Comparison of ENCODE assay signal across 9 mouse cellular contexts in the genomic region with DNA sequence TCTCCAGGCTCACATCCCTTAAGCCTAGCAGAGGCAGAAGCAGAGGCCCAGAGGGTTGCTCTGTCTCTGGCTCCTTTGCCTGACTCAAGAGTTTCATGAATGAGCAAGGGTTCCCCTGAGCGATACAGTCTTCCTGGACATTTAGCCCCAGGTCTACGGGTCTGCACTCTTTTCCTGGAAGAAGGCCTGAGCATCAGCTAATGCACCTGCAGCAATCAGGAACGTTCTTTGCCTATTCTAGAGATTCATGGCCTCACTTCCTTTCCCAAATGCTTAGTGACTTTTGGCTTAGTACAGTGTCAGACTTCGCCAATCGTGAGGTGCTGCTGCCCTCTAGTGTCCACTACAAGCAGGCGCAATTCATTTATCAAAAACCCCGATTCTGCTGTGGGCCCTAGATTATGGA.
DNase-seq lines count a peak whose midpoint lies in the region; ATAC-seq and TF ChIP-seq lines count a peak whose summit lies in the region.
"Had no signal": no experiment of that assay in that cellular context is flagged by ENCODE, and none has a peak within 500 bp of the region (broad histone marks: within the 10 kb centered on the region; RNA-seq: fewer than 3 reads in every experiment).

No protein-coding gene starts in this region.

- H3K9me3 ChIP-seq in embryonic facial prominence, embryonic 11.5 days (replicated peaks; ENCODE audit: control insufficient read depth, low read length) = no peaks in the 10 kb centered on the region
- no peaks in the 10 kb centered on the region for H3K9me3 ChIP-seq in hindbrain, embryonic 12.5 days (replicated peaks)
- H3K9me3 ChIP-seq in midbrain, embryonic 10.5 days (replicated peaks) = no peaks in the 10 kb centered on the region; the same call in 1 of the 2 replicates
- H3K9me3 ChIP-seq: embryonic facial prominence, embryonic 12.5 days had no signal

- 0 out of 2 replicates have a peak, but pooled peaks have one; percentile 39 for ATAC-seq in embryonic facial prominence, embryonic 11.5 days (replicated peaks; ENCODE audit: insufficient number of reproducible peaks, low FRiP score, low TSS enrichment, low read depth)
- peak; percentile 61; the same call in 1 of the 2 replicates for ATAC-seq in hindbrain, embryonic 12.5 days (ENCODE audit: low FRiP score)

- no peaks in the 10 kb centered on the region for H3K4me1 ChIP-seq in embryonic facial prominence, embryonic 11.5 days (ENCODE audit: control insufficient read depth, insufficient read depth, low read length)
- no peaks in the 10 kb centered on the region for H3K4me1 ChIP-seq in hindbrain, embryonic 12.5 days
- H3K4me1 ChIP-seq in midbrain, embryonic 10.5 days = no peaks in the 10 kb centered on the region
- H3K4me1 ChIP-seq: embryonic facial prominence, embryonic 12.5 days had no signal

- peak; percentile 37 for DNase-seq in left cerebral cortex, adult 11 months (ENCODE audit: low spot score)
- DNase-seq in left cerebral cortex, adult 8-10 months (ENCODE audit: low spot score in 2 of 2) = no peak
- DNase-seq in adrenal gland, postnatal 14 days = peak; percentile 71
- peak; percentile 79 for DNase-seq in embryonic facial prominence, embryonic 11.5 days (ENCODE audit: low spot score)
- peak; percentile 40 to 51 for DNase-seq in left cerebral cortex, adult 2 months (ENCODE audit: extremely low spot score in 1 of 2, low spot score in 2 of 2)
- DNase-seq in midbrain, embryonic 10.5 days (ENCODE audit: low spot score) = peak; percentile 52
- peak; percentile 34 to 71 for DNase-seq in spleen, postnatal 4 days (ENCODE audit: low spot score in 2 of 2)

- H3K27me3 ChIP-seq in embryonic facial prominence, embryonic 11.5 days (ENCODE audit: control insufficient read depth, insufficient read depth, low read length) = no peaks in the 10 kb centered on the region
- H3K27me3 ChIP-seq in hindbrain, embryonic 12.5 days = no peaks in the 10 kb centered on the region
- H3K27me3 ChIP-seq in midbrain, embryonic 10.5 days (ENCODE audit: low read depth, poor library complexity, severe bottlenecking) = no peaks in the 10 kb centered on the region
- H3K27me3 ChIP-seq: embryonic facial prominence, embryonic 12.5 days had no signal

- TF ChIP-seq CTCF in left cerebral cortex, adult 2 months (IDR thresholded peaks at IDR 0.05) = peak; percentile 96

- H3K36me3 ChIP-seq in embryonic facial prominence, embryonic 11.5 days (replicated peaks; ENCODE audit: control insufficient read depth, insufficient read depth, low read depth, low read length) = no peaks in the 10 kb centered on the region; the same call in 1 of the 2 replicates
- peaks cover 14% of the 10 kb centered on the region; the same call in 1 of the 2 replicates for H3K36me3 ChIP-seq in hindbrain, embryonic 12.5 days
- peaks cover 10% of the 10 kb centered on the region for H3K36me3 ChIP-seq in midbrain, embryonic 10.5 days

- no peak overlapping the region for H3K4me3 ChIP-seq in embryonic facial prominence, embryonic 11.5 days (ENCODE audit: low read depth, low read length)
- H3K4me3 ChIP-seq in hindbrain, embryonic 12.5 days = no peak overlapping the region
- H3K4me3 ChIP-seq in left cerebral cortex, adult 2 months = no peak overlapping the region
- no peak overlapping the region for H3K4me3 ChIP-seq in midbrain, embryonic 10.5 days
- H3K4me3 ChIP-seq: embryonic facial prominence, embryonic 12.5 days had no signal

- intact Hi-C loops in left cerebral cortex, adult 2 months (cut with DNase I) = loop anchor here (2.0 to 10.0 kb wide), 3 partner anchors 95 to 543 kb away; a partner anchor contains a TSS

- H3K9ac ChIP-seq in embryonic facial prominence, embryonic 11.5 days (replicated peaks; ENCODE audit: low read length) = no peak overlapping the region
- no peak overlapping the region for H3K9ac ChIP-seq in hindbrain, embryonic 12.5 days
- H3K9ac ChIP-seq: embryonic facial prominence, embryonic 12.5 days had no signal

- H3K27ac ChIP-seq in embryonic facial prominence, embryonic 11.5 days (replicated peaks; ENCODE audit: low read depth, low read length) = no peak overlapping the region
- no peak overlapping the region for H3K27ac ChIP-seq in hindbrain, embryonic 12.5 days
- no peak overlapping the region for H3K27ac ChIP-seq in left cerebral cortex, adult 2 months
- H3K27ac ChIP-seq in midbrain, embryonic 10.5 days (replicated peaks) = no peak overlapping the region
- H3K27ac ChIP-seq: embryonic facial prominence, embryonic 12.5 days had no signal

- 19% methylated on average over 7 of the region's 7 CpGs for WGBS in embryonic facial prominence, embryonic 11.5 days
- 19% methylated on average over 7 of the region's 7 CpGs for WGBS in hindbrain, embryonic 12.5 days
- WGBS in midbrain, embryonic 10.5 days = 21% methylated on average over 7 of the region's 7 CpGs

- no peak overlapping the region for H3K4me2 ChIP-seq in embryonic facial prominence, embryonic 11.5 days (ENCODE audit: low read depth, low read length)
- no peak overlapping the region for H3K4me2 ChIP-seq in hindbrain, embryonic 12.5 days (replicated peaks)
- H3K4me2 ChIP-seq: embryonic facial prominence, embryonic 12.5 days had no signal

Comparison
In these comparisons a context has a peak if more than half of its experiments do, and no peak if none do; other contexts are left out.
1. DNase-seq: peak in left cerebral cortex, adult 11 months (single experiment), adrenal gland, postnatal 14 days (single experiment), embryonic facial prominence, embryonic 11.5 days (single experiment), left cerebral cortex, adult 2 months (2 of 2), midbrain, embryonic 10.5 days (single experiment) and spleen, postnatal 4 days (2 of 2); none in left cerebral cortex, adult 8-10 months (0 of 2).